Mouse (Mus musculus) midbrain, embryonic 11.5 days (tissue): Measurements from ENCODE around the gene Col26a1. TPM values are rescaled to one million over a fixed set of nuclear protein-coding genes. Genes with fewer than 3 reads are reported as not detected.
A peak's percentile ranks its signal among the peaks of the same experiment; 100 is the strongest.

ENCODE experiments used
- ATAC-seq: fragments of 200-750 bp; cut with Nextera tagmentation; 2 replicates; pipeline ENCODE4 v1.8.0; 2017; ENCODE audit warnings: moderate TSS enrichment, moderate library complexity; ENCODE audit not compliant: low FRiP score
- DNase-seq: peaks from one replicate; pipeline ENCODE4 v3.0.0; 2015; ENCODE audit warnings: low spot score; ENCODE audit errors: missing footprints
- H3K27ac ChIP-seq: fragments of 300-500 bp; sonication (generic); 2 replicates; pipeline ENCODE4 v1.5.1; 2014; ENCODE audit warnings: low read depth, low read length
- H3K27me3 ChIP-seq: fragments of 300-500 bp; sonication (generic); 2 replicates; pipeline ENCODE4 v1.6.1; 2014; ENCODE audit warnings: mild to moderate bottlenecking, low read length, moderate library complexity, mixed read lengths; ENCODE audit not compliant: control insufficient read depth, insufficient read depth
- H3K36me3 ChIP-seq: fragments of 300-500 bp; sonication (generic); 2 replicates; pipeline ENCODE4 v1.6.1; 2014; ENCODE audit warnings: mild to moderate bottlenecking, low read length, moderate library complexity, mixed read lengths; ENCODE audit not compliant: control insufficient read depth, insufficient read depth
- H3K4me1 ChIP-seq: fragments of 300-500 bp; sonication (generic); 2 replicates; pipeline ENCODE4 v1.6.1; 2014; ENCODE audit warnings: low read length; ENCODE audit not compliant: control insufficient read depth, insufficient read depth
- H3K4me2 ChIP-seq: fragments of 300-500 bp; sonication (generic); 2 replicates; pipeline ENCODE4 v1.6.1; 2014; ENCODE audit warnings: mild to moderate bottlenecking, moderate library complexity
- H3K4me3 ChIP-seq: fragments of 300-500 bp; sonication (generic); 2 replicates; pipeline ENCODE4 v1.5.1; 2014; ENCODE audit warnings: low read depth, low read length
- H3K9ac ChIP-seq: fragments of 300-500 bp; sonication (generic); 2 replicates; pipeline ENCODE4 v1.6.1; 2014; ENCODE audit warnings: low read length
- H3K9me3 ChIP-seq: fragments of 300-500 bp; sonication (generic); 2 replicates; pipeline ENCODE4 v1.6.1; 2016; ENCODE audit warnings: low read length; ENCODE audit not compliant: control insufficient read depth
- WGBS: fragments of 180-500 bp; shearing (Covaris S2); extraction: QIAGEN DNeasy Blood & Tissue Kit; methylation state at CpG from one replicate; pipeline ENCODE4 v1.1.7; 2014; 5-methylcytosine and 5-hydroxymethylcytosine counted together
- polyA plus RNA-seq: library from polyadenylated mRNA; unstranded; fragments of >200 nt; fragmentation: Nextera tagmentation; extraction: Ambion mirVana; gene quantifications from 2 replicates; pipeline ENCODE4 v1.2.1, GENCODE M21; 2014

The Col26a1 gene
- polyA plus RNA-seq, 1 experiment from 2014 or later: 21.9 TPM

- WGBS: 96% methylated on average over 3 of the region's 3 CpGs
- H3K27ac ChIP-seq: no peak overlapping the region
These were observed 31.2 kb upstream of the Col26a1 start for GRCm38 (mm10) chr5:136914183-136914582.

GRCm38 (mm10) chr5:136907991-136908857 lies 25.2 kb upstream of the Col26a1 start, which contains the start of gene Ift22:
Ift22 (plus strand) TSS chr5:136908150.
- Histone ChIP-seq H3K4me3 (peak within 1 kb of the TSS; percentile 72), H3K27ac (no peak within 1 kb of the TSS), H3K9ac (peak within 1 kb of the TSS; percentile 78), H3K4me1 (peaks cover 7% of the 10 kb centered on the region), H3K9me3 (no peaks in the 10 kb centered on the region), H3K36me3 (peaks cover 4% of the 10 kb centered on the region), H3K27me3 (no peaks in the 10 kb centered on the region), H3K4me2 (peak within 1 kb of the TSS; percentile 61)
- peak; percentile 96 for ATAC-seq
- DNase-seq: peak; percentile 99
- WGBS: 9% methylated on average over 32 of the region's 32 CpGs

More at GRCm38 (mm10) chr5:136914183-136914582, 31.2 kb upstream of the Col26a1 start:
- Histone ChIP-seq H3K36me3 (peaks cover 4% of the 10 kb centered on the region), H3K9me3 (no peaks in the 10 kb centered on the region), H3K4me3 (no peak overlapping the region), H3K4me1 (peaks cover under 1% of the 10 kb centered on the region), H3K9ac (no peak overlapping the region), H3K27me3 (no peaks in the 10 kb centered on the region), H3K4me2 (no peak overlapping the region)
- DNase-seq: peak; percentile 56
- ATAC-seq: no peak

DNA sequence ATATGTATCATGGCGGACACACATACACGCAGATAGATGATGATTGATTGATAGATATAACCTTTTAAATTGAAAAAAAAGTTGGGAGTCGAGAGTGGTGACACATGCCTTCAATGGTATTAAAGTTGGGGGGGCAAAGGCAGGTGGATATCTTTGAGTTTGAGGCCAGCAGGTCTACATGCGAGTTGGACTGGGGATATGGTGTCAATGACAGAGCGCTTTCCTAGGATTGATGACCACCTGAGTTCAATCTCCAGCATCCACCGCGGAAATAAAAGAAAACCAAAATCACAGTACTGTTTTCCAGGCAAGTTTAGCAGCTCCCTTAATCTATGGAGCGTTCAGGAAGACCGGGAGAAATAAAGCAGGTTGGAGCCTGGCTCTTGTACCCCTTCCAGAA lies 24.6 kb upstream of the Col26a1 start:
- no peak overlapping the region for H3K27ac ChIP-seq
- peak overlapping the region; percentile 54 for H3K9ac ChIP-seq
- no peak for DNase-seq
- peak overlapping the region; percentile 72 for H3K4me3 ChIP-seq
- no peaks in the 10 kb centered on the region for H3K36me3 ChIP-seq
- no peaks in the 10 kb centered on the region for H3K27me3 ChIP-seq
- 49% methylated on average over 9 of the region's 9 CpGs for whole genome bisulfite sequencing
- H3K4me2 ChIP-seq: peak overlapping the region; percentile 38
- H3K9me3 ChIP-seq: no peaks in the 10 kb centered on the region
- H3K4me1 ChIP-seq: peaks cover 7% of the 10 kb centered on the region
- ATAC-seq: peak; percentile 50; the same call in 1 of the 2 replicates

DNA sequence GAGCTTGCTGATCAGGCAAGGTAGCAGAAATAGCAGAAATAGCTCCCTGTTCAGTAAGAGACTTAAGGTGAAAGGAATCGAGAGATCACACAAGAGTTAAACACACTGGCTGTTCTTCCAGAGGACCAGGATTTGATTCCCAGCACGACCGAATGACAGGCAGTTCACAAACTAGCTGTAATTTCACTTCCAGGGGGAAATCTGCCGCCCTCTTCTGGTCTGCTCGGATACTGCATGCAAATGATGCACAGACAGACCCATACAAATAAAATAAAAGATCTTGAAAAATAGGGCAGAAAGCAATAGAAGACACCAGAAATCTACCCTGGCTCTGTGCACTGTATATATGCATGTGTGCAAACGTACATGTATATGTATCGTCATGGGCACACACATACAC lies 22.6 kb upstream of the Col26a1 start:
- no peak for ATAC-seq
- H3K9me3 ChIP-seq: no peaks in the 10 kb centered on the region
- H3K27me3 ChIP-seq: no peaks in the 10 kb centered on the region
- no peak overlapping the region for H3K4me2 ChIP-seq
- no peak overlapping the region for H3K9ac ChIP-seq
- no peaks in the 10 kb centered on the region for H3K36me3 ChIP-seq
- 50% methylated on average over 7 of the region's 7 CpGs for WGBS
- H3K27ac ChIP-seq: no peak overlapping the region
- peak; percentile 79 for DNase-seq
- H3K4me3 ChIP-seq: no peak overlapping the region
- H3K4me1 ChIP-seq: peaks cover 7% of the 10 kb centered on the region

DNA sequence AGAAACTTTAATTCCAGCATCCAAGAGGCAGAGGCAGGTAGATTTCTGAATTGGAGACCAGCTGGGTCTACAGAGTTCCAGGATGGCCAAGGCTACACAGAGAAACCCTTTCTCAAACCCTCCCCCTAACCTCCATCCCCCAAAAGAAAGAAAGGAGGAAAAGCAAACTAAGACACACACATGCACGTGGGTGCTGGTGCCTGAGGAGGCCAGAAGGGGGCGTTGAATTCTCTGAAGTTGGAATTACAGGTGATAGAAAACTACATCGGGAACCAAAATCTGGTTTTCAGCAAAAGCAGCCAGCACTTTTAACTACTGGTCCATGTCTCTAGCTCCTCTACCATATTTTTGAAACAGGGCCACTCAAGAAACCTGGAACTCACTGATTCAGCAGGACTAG lies 21.6 kb upstream of the Col26a1 start:
- WGBS: 56% methylated on average over 3 of the region's 3 CpGs
- ATAC-seq: no peak
- DNase-seq: peak; percentile 77

GRCm38 (mm10) chr5:136895529-136895963 lies 12.5 kb upstream of the Col26a1 start:
- 74% methylated on average over 10 of the region's 10 CpGs for WGBS
- DNase-seq: peak; percentile 69
- H3K36me3 ChIP-seq: no peaks in the 10 kb centered on the region

More for the DNA sequence above, 21.6 kb upstream of the Col26a1 start:
- Histone ChIP-seq H3K4me3 (no peak overlapping the region), H3K27me3 (no peaks in the 10 kb centered on the region), H3K9ac (no peak overlapping the region), H3K36me3 (no peaks in the 10 kb centered on the region), H3K4me1 (peaks cover 7% of the 10 kb centered on the region), H3K27ac (no peak overlapping the region), H3K4me2 (no peak overlapping the region), H3K9me3 (no peaks in the 10 kb centered on the region)

DNA sequence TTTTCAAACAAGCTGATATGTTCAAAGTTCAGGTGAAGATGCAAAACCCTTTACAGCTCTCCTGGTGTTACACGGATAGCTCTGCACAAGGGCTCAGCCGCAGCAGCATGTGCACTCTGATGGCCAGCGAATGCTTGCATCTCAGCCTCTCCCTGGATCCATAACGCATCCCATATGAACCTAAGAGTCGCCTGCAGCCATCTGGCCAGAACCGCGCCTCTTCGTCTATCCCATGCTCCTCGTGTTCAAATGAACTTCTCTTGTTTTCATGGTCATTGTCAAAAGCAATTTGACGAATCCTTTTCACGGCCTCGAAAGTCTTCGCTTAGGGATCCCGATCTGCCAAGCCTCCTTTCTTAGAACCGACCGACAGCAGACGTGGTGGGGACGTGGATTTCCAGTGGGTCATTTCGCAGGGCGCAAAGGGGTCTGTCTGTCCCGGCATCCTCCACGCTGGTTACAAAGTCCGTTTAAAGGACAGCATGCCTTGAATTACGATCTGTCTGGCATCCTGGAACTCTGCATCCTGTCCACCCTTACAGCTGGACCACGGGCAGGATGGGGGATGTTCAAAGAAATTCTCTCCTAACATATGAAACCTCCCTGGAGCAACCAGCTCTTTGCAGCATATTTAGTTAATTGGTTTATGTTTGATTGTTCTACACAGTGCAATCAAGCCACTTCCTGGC lies 12.0 kb upstream of the Col26a1 start:
- H3K9ac ChIP-seq: no peak overlapping the region
- no peak overlapping the region for H3K4me2 ChIP-seq
- DNase-seq: peak; percentile 80

More at GRCm38 (mm10) chr5:136895529-136895963, 12.5 kb upstream of the Col26a1 start:
- Histone ChIP-seq H3K27me3 (no peaks in the 10 kb centered on the region), H3K9ac (no peak overlapping the region), H3K9me3 (no peaks in the 10 kb centered on the region), H3K27ac (no peak overlapping the region), H3K4me2 (no peak overlapping the region), H3K4me3 (no peak overlapping the region), H3K4me1 (no peaks in the 10 kb centered on the region)
- ATAC-seq: no peak

DNA sequence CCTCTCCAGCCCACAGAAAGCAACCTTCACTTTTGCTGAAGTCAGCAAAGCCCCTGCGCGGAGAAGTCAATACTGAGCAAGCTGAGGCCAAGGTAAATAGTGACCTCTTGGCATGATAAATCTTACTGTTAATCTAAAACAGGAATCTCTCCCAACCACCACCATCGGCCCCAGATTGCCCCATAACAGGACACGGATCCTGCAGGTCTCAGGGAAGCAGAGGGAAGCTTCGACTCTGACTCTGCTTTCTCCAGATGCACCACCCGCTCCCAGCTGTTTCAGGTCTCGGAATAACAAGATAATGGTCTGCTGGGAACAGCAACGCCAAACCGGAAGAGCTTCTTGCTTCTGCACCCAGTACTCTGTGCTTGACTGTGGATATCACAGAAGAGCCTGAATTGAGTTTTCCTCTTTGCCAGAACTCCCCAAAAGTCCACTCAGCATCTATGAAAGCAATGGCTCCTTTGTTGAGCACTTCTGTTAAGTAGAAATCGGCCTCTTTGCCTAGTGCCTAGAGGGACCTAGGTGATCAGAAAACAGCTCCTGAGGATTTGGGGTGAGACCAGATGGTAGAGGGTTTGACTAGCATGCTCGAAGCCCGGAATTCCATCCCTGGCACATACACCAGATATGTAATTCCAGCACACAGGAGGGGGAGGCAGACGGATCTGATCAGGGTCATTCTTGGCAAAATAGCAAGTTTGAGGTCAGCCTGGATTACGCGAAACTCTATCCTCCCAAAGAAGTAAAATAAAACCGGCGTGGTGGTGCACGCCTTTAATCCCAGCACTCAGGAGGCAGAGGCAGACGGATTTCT lies 5.7 kb upstream of the Col26a1 start:
- Histone ChIP-seq H3K27me3 (peaks cover 2% of the 10 kb centered on the region; the same call in 1 of the 2 replicates), H3K9ac (no peak overlapping the region), H3K36me3 (no peaks in the 10 kb centered on the region), H3K4me2 (no peak overlapping the region), H3K9me3 (no peaks in the 10 kb centered on the region), H3K27ac (no peak overlapping the region), H3K4me1 (no peaks in the 10 kb centered on the region), H3K4me3 (no peak overlapping the region)
- DNase-seq (peak; percentile 85), ATAC-seq (no peak)
- 69% methylated on average over 19 of the region's 19 CpGs for WGBS

More for the DNA sequence above, 12.0 kb upstream of the Col26a1 start:
- H3K27ac ChIP-seq: no peak overlapping the region
- no peaks in the 10 kb centered on the region for H3K9me3 ChIP-seq
- no peaks in the 10 kb centered on the region for H3K36me3 ChIP-seq
- WGBS: 76% methylated on average over 25 of the region's 25 CpGs
- ATAC-seq: no peak
- H3K4me3 ChIP-seq: no peak overlapping the region
- no peaks in the 10 kb centered on the region for H3K4me1 ChIP-seq
- H3K27me3 ChIP-seq: no peaks in the 10 kb centered on the region
